Mouse (Mus musculus) C2C12 (cell line): ENCODE measurements around the gene Zfp764.

Experiments used
- CTCF ChIP-seq: IDR thresholded peaks from one replicate; pipeline ENCODE4 v1.5.1; 2011; ENCODE audit not compliant: control insufficient read depth, insufficient read depth, insufficient read length
- FOSL1 ChIP-seq: IDR thresholded peaks from one replicate; pipeline ENCODE4 v1.8.0; 2011; ENCODE audit warnings: mild to moderate bottlenecking, low read length; ENCODE audit not compliant: poor library complexity, insufficient read depth, severe bottlenecking
- MAX ChIP-seq: IDR thresholded peaks from one replicate; pipeline ENCODE4 v1.6.1; 2011; ENCODE audit warnings: mild to moderate bottlenecking, control low read depth
- MYOG ChIP-seq: IDR thresholded peaks from one replicate; pipeline ENCODE4 v1.6.1; 2011; ENCODE audit not compliant: control insufficient read depth, insufficient read length; ENCODE audit errors: extremely low read depth

- TF ChIP-seq CTCF = no peak
- no peak for TF ChIP-seq MYOG
- no peak for TF ChIP-seq FOSL1
- TF ChIP-seq MAX = no peak
These were observed 19.8 kb downstream of the Zfp764 start, which contains the start of gene 9130019O22Rik for GRCm38 (mm10) chr7:127386641-127387392.
